Comparison of ENCODE assay signal across 8 mouse cellular contexts in genomic region chr6:122873871-122874719, GRCm38 (mm10). TPM values are rescaled to one million over a fixed set of nuclear protein-coding genes. Genes with fewer than 3 reads are reported as not detected.
DNase-seq lines count a peak whose midpoint lies in the region; ATAC-seq lines count a peak whose summit lies in the region.

Gene Necap1, plus strand, starts transcription at chr6:122874474.

- H3K27me3 ChIP-seq in hindbrain, embryonic 11.5 days (ENCODE audit: control insufficient read depth, insufficient read depth, low read length) = no peaks in the 10 kb centered on the region

- no peaks in the 10 kb centered on the region for H3K36me3 ChIP-seq in hindbrain, embryonic 11.5 days (ENCODE audit: control insufficient read depth, insufficient read depth, low read length)

- ATAC-seq in hindbrain, embryonic 11.5 days (ENCODE audit: low FRiP score) = peak; percentile 99

- H3K9ac ChIP-seq in hindbrain, embryonic 11.5 days (ENCODE audit: low read depth, low read length) = peak within 1 kb of the TSS; percentile 86

- WGBS in hindbrain, embryonic 11.5 days = 8% methylated on average over 43 of the region's 43 CpGs

- peak within 1 kb of the TSS; percentile 89 for H3K4me3 ChIP-seq in hindbrain, embryonic 11.5 days (ENCODE audit: low read depth, low read length)

- peak within 1 kb of the TSS; percentile 46 for H3K4me2 ChIP-seq in hindbrain, embryonic 11.5 days (replicated peaks; ENCODE audit: low read depth, low read length)

- H3K27ac ChIP-seq in hindbrain, embryonic 11.5 days (ENCODE audit: low read depth, low read length) = peak within 1 kb of the TSS; percentile 74

- no peaks in the 10 kb centered on the region for H3K9me3 ChIP-seq in hindbrain, embryonic 11.5 days (ENCODE audit: control insufficient read depth, low read length)

- peak; percentile 94 for DNase-seq in Muller cell, postnatal 12 days (ENCODE audit: inconsistent ontology term)
- DNase-seq in cerebellum, adult 9-11 months = peak; percentile 97
- peak; percentile 95 to 100 for DNase-seq in frontal cortex, adult 2 months (ENCODE audit: extremely low spot score in 1 of 2, low spot score in 1 of 2)
- peak; percentile 99 for DNase-seq in hindbrain, embryonic 11.5 days (ENCODE audit: low spot score)
- peak; percentile 99 for DNase-seq in layer of hippocampus, postnatal 10 days (ENCODE audit: low spot score in 2 of 2)
- DNase-seq in lung, postnatal 10 days = peak; percentile 99
- DNase-seq in ovary, postnatal 36 days (ENCODE audit: low spot score) = peak; percentile 96
- DNase-seq in thymus, postnatal 25 days = peak; percentile 96

- H3K4me1 ChIP-seq in hindbrain, embryonic 11.5 days (replicated peaks; ENCODE audit: control insufficient read depth, insufficient read depth, low read length) = no peaks in the 10 kb centered on the region

RNA-seq across cellular contexts. Expression of gene Necap1, which starts in this region (rescaled TPM):
- polyA plus RNA-seq in frontal cortex, adult 2 months (2012; rRNA removed) = 134 and 142 TPM in 2 replicates
- 78.4 and 82.3 TPM in 2 replicates for polyA plus RNA-seq in hindbrain, embryonic 11.5 days (2014; fragmentation: Nextera tagmentation; extraction: Ambion mirVana)
- 100 to 1,000 TPM; 144 to 170 TPM for total RNA-seq in layer of hippocampus, postnatal 10 days (2021)

Comparison
In these comparisons a context has a peak if more than half of its experiments do, and no peak if none do; other contexts are left out.
1. Peak in every context shown above with its lines: DNase-seq, ATAC-seq, H3K4me3 ChIP-seq and H3K27ac ChIP-seq.